Mouse (Mus musculus) T-helper 17 cell (primary cell): ENCODE measurements around the gene Smim14.

Experiments used
- in situ Hi-C, 2 experiments: fragments of 300-600 bp; cut with MboI, MseI; formaldehyde crosslinking; loops; 1 replicate in 1 of 2; 2 replicates in 1 of 2; pipeline ENCODE4 v1.15.1; 2025; ENCODE audit warnings: high pct_unique_total_duplicates in 2 of 2

The Smim14 gene

DNA sequence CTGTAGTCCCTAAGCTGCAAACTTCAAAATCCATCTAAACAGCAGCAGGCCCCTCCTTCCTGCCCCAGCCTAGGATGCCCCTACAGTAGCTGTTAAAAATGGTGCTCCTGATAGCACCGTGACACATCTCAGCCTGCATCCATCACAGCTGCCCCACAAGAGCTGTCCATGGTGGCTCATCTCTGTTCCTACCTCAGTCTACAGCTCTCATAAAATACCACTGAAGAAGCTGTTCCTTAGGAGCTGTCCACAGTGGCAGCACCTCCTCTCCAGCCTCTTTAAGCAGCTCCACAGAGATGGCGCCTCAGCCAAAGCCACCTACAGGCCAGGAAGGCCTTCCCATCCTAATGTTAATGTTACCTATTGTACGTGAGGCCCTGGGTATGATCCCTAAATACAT, 70.1 kb downstream of the Smim14 start:
- in situ Hi-C loops, result no loop called here

DNA sequence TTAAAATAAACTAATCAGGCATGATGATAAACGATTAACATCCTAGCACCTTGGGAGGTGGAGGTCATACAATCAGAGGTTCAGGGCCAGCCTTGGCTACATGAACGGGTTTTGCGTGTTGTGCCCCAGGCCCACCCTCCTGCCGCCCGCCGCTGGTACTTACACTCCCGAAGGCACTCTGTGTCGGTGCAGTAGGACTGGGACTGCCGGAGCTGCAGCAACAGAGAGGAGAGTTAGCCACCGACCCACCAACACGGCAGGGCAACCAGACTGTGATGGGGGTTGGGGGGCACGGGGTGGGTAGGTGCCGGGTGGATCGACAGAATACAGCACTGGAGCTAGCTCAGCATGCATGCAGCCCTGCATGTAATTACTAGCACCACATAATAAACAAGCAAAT, 76.6 kb downstream of the Smim14 start:
- in situ Hi-C loops, result no loop called here

DNA sequence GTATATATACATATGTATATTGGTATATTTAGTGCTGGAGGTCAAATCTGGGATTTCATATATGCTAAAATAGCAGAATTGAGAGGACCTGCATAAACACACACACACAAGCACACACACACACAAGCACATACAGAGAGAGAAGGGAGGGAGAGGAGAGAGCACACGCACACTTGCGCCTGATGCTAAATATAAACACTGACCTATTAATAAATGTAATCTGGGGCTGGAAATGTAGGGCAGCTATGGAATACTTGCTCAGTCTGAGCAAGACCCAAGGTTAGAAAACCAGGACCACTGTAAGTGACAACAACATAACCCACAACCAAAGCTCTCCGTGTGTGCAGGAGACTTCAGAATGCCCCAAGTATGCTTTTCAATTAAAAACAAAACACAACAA, 77.5 kb downstream of the Smim14 start:
- in situ Hi-C loops, result no loop called here

DNA sequence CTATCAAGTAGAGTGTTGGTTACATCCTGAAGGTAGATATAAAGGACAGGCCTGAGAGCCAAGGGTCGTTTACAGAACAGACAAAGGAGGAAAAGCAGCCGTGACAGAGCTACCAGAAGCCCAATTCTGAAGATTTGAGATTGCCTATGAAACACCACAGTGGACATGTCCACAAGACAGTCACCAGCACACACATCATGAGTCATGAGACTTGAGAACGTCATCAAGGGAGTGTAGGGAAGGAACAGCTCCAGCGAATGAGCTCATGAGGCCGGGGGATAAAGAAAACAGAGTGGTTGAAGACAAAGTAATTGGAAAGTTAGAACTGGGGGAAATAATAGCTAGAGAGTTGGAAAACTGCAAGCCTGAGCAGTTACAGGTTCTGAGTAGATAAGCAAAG, 79.1 kb downstream of the Smim14 start:
- in situ Hi-C loops, result no loop called here

DNA sequence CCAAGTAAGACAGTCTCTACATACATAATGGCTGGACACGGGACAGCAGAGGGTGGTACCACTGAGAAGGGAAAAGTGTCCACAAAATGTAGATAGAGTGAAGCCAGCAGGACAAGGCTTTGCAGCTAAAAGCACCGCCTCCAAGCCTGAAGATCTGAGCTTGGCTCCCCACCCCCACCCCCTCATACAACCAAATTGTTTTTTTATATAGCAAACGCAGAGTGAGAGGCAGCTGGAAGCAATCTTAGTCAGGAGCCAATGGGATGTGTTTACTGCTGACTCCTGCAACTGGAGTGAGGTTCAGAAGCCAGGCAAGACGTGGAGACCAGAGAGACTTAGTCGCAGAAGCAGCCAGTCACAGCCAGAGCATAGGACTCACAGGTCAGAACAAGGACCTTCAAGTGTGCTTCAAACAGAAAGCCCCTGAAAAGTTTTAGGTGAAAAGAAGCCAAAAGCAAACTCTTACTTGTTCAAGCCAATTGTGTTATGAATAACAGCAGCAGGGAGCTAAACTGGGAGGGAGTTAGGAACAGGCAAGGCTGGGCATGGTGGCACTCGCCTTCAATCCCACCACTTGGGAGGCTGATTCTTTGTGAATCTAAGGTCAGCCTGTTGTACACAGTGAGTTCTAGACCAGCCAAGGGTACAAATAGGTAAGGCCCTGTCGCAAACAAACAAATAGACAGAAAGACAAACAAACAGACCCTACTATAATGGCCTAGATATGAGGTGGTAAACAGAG, 79.7 kb downstream of the Smim14 start:
- in situ Hi-C loops, result no loop called here

DNA sequence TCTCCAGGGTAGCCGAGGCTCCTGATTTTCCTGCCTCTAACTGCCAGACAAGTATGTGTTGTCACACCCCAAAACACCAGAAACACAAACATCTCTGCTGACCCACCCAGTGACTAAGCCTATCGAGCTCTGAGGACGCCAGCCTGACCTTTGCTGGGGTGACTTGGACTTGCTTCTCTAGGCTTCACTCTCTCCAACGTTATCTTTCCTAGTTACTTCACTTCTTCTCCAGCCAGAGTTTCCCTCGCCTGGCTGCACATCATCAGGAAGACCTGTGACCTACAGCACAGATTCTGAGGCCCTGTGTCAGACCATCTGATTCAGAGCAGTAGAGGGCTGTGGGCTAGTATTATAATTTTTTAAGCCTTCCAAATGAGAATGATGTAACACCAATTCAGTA, 82.2 kb downstream of the Smim14 start:
- in situ Hi-C loops, result no loop called here

DNA sequence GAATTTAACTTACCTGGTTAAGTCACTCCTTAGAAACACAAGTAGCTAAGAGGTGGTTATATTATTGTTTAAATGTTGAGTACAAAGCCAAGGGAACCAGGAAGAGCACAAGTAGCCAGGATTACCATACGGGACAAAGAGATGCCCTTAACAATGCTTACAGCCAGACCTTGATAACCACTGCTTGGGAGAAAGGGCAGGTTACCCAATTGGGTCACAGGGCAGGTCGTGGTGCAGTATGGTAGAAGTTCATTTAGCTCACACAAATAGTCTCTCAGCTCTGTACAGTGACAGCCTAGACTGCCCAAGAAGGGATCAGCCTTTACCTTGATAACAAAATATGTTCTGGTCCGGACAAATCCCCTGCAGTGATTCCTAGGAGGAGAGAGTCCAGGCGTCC, 88.0 kb downstream of the Smim14 start:
- in situ Hi-C loops, result no loop called here

DNA sequence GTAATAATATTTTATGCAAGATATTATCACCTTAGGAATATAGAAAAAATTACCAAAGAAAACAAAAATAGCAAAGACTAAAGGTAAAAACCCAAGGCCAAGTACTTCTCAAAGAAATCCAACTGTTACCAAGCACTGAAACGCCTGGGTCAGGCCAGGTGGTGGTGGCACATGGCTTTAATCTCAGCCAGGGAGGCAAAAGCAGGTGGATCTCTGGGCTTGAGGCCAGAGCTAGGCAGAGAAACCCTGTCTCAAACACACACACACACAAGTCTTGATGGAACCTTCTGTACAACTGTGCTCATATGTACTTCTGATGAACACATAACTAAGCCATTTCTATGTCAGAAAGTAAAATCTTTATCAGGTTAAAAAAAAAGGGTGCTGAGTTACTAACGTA, 89.2 kb downstream of the Smim14 start:
- in situ Hi-C loops, result no loop called here

DNA sequence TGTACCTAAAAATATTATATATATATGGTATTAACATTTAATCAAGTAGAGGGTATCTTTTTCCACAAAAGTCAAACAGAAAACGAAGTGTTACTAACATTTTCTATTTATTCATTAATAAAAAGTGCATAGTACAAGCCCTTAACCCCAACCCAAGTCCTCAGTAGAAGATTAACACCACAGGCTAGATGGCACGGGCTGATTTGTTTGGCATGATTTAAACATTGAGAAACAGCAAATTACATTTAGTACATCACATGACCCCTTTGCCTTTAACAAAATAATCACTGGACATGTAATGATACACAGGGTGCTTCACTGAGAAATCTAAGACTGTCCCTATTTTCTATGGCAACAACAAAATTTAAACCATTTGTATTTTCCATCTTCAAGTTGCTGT, 90.2 kb downstream of the Smim14 start:
- in situ Hi-C loops, result no loop called here

DNA sequence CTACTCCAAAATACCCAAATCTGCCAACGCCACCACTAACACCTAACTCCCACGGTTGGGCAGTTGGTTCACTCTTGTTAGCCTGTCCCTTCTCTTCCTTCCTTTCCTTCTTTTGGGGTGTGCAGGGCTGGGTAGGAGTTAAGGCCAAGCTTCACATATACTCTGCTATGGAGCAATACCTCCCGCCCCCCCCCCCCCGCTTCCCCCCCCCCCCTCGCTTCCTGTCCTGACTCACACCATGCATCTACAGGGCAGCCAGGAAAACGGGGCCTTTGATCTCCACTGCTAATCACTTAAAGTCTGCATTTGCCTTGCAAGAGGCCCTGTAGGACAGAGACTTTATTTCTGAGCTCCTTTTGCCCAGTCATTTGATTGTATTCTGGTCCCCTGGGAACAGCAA, 92.0 kb downstream of the Smim14 start:
- in situ Hi-C loops, result no loop called here

DNA sequence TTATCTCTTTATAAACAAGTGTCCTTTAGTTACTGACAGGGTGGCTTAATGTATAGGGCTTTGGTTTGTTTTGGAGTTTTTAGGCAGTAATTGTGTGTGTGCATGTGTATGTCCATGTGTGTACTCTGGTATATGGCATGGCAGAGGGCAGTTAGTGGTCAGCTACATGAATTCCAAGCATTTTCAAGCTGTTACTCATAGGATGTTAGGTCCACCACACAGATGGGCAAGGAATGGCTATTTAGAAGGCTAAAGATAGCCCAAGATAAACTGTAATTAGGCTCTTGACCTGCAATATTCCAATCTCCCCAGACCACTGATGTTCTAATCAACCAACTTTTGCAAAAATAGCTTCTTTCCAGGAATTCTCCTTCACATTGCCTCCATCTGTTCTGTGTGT, 98.9 kb downstream of the Smim14 start:
- in situ Hi-C loops, result no loop called here

DNA sequence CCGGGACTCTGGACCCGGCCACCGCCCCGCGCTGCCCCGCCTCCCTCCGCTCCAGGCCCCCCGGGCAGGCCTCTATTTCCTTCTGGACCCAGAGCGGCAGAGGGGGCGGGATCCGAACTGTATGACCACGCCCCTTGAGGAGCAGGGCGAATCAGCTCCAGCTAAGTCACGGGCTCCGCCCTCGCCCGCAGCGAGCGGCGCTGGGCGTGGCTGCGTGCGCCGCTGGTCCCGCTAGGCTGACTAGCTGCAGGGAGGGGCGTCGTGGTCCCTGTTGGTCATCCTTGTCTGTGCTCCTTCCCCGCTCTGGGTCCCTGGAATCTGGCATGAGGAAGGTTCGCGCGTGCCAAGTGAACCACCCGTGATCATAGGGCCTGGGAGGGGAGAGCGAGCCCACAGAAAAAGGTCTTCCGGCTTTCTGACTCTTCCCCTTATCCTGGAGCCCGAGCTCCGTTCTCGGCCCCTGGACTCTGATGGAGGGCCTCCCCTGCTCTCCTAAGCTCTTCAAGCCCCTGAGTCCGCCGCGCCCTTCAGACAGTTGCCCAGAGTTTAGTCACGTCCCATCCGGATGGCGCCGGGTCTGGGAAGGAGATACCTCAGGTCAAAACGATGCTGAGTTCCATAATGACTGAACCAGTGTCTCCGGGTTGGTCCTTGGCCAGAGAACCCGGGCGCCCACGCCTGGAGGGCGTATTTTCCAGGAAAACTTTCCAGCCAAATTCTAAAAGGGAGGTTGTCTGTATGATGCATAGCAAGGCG, 101.0 kb downstream of the Smim14 start, which contains the start of gene Ugdh:
Gene Ugdh (minus strand): TSS at position 144 of the 756 bp plus-strand sequence.
- in situ Hi-C loops, result no loop called here

DNA sequence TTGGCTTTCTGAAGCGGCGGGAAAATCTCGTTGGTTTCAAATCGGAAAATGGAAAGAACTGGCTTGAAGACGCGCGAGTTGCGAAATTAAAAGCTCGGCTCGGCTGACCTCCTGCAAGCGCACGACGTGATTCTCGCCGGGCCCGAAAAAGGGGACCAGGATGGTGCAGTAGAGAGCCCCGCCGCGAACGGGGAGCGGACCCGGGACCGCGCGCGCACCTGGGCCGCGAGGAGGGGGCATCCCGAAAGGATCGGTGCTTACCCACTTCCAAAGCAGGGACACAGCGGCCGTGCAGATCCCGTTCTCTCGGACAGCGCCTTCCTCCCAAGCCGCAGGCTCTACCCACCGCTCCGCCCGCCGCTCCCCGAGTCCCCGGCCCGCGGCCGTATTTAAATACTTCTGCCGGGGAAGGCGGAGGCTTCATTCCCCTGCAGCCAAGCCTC, 101.6 kb downstream of the Smim14 start:
- in situ Hi-C loops, result no loop called here

DNA sequence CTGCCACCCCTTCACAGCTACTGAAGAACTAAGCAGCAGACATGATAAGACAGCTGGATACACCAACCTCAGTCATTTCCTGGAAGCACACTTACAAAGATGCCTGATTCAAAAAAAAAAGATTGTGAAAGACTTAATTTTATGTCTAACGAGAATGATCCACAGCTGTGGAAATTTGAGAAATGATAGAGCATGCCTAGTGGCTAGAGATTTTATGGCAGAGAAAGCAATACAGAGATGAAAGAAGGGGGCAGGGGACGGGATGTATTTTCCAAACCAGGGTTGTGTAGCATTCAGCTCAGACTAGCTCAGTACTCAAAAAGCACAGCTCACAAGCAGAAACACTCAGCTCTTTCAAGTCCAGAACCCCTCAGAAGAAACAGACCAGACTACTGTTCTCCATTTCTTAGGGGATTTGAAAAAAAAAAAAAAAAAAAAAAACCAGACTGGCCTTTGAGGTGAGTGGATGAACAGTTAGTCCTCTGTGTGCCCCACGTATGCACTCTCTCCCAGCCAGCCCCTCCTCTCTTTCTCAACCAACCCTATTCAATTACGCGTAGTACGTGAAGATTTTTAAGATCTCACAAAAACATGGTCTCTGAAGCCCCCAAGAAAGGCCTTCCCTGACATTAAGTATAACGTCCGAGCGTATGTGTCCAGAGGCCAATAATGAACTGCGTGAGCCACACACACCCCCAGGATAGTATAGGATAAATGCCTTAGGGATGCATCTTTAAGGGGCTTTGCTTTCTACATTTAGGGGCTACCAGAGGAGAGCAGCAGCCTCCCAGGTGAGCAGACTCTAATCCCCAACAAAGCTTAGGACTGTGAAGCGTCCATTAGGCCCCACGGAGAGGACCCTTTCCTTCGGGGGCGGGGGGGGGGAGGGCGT, 102.3 kb downstream of the Smim14 start:
- in situ Hi-C loops, result no loop called here

DNA sequence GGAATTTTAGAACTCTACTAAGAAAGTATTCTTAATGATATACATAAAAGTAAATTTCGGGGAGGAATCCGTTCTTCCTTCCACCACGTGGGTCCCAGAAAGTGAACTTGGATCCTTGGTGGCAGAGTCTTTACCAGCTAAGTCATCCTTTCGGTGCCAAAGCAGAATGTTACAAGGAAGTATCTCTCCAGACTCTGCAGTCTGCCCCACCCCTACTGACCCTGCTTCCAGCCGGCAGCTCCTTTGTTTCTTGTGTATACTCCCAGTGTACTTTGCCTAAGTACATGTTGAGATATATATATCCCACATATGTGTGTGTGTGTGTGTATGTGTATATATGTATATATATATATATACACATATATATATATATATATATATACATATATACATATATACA, 107.5 kb downstream of the Smim14 start:
- in situ Hi-C loops, result no loop called here

DNA sequence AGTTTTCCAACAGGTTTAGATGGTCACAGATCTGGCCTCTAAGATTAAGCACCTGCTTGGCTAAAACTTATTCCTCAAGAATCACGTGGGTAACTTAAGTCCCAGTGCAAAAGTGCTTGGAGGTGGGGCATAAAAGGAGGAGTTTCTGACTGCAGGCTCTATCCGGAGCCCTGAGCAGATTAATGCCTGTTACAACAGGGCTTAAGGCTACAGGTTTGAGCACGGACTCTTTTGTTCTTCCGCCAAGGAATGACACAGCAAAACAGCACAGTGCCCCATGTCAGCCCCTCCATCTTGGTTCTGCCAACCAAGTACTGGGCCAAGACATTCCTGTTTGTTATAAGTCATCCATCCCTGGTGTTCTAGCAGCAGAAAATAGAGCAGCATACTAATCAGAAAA, 108.7 kb downstream of the Smim14 start:
- in situ Hi-C loops, result no loop called here

DNA sequence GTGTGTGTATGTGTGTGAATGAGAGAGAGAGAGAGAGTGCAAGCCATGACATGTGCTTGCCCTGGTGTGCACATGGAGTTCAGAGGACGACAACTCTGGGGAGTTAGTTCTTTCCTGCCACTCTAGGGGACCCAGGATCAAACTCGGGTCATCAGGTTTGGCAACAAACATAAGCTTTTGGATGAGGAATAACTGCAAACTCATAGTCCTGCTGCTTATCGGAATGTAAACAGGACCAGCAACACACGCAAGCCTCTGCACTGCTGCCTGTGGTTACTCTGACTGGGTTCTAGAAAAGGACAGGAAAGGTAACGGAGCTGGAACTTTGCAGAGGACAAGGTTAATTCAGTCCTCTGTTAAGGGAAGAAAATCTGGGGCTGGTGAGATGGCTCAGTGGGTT, 111.7 kb downstream of the Smim14 start:
- in situ Hi-C loops, result no loop called here

DNA sequence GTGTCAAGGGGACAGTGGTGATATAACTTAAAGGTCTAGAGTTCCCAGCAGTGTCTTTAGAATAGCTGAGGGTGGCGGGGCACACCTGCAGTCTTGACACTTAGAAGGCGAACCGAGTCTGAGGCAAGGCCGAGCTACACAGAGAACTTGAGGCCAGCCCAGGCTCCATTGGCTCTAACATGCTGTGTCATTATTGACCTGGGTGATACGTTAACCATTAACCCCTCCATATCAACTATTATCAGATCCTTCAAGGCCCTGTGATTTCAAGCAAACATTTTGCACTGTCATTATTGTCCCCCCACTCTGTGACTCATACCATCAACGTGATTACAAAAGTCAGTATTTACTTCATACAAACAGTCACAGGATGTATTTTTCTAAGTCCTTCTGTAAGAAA, 112.8 kb downstream of the Smim14 start:
- in situ Hi-C loops, result no loop called here

DNA sequence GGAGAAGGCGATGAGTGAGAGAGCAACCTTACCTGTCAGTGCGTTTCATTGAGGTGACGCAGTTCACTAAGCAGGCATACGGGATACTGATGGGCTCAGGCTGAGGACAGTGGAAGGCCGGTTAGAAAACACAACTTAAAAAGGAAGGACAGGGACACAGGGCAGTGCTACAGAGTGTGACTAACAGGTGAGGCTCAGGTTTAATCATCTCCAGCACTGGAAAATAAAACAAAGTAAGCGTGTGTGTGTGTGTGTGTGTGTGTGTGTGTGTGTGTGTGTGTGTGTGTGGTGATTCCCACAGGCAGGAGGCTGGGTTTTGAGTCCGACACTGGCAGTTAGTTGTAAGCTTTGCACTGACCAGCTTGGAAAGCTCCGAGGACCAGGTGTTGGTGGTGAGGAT, 114.2 kb downstream of the Smim14 start:
- in situ Hi-C loops, result no loop called here

DNA sequence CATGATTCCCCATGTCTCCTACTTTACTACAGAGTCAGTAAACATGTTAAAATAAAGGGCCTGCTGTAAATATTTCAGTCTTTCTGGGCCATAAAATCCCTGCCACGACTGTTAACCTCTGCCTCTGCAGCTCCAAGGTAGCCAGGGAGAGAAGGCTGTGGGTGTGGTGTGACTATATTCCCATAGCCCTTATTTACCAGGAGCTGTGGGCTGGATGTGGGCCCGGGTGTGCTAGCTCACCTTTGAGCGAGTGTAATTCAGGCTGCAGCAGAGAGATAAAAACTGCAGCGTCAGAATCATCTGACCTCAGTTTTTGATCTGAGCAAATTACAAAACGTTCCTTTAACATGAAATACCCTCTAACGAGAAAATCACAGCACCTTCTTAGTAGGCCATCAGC, 116.2 kb downstream of the Smim14 start:
- in situ Hi-C loops, result no loop called here

DNA sequence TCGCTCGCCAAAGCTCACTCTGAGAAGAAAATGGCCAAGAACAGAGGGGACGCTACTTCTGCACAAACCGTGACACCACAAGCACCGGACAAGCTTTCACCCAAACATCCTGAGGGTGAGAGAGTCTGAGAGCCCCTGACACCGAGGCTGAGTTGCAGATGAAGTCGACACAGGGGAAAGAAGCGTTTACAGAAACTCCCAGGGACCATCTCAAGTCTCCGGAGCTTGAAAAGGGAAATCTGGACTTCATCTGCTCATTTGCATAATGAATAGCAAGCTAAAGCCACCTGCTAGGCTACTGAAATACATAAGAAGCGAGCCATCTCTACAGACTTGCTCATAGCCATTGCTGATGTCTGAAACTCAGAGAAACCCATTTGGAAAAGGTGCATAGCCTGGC, 117.8 kb downstream of the Smim14 start:
- in situ Hi-C loops, result no loop called here
